Mouse (Mus musculus) heart, embryonic 10.5 days (tissue): Measurements from ENCODE around the gene Ppp2r3d. TPM values are rescaled to one million over a fixed set of nuclear protein-coding genes. Genes with fewer than 3 reads are reported as not detected.

ENCODE experiments used
- polyA plus RNA-seq: library from polyadenylated mRNA; unstranded; fragments of >200 nt; fragmentation: Nextera tagmentation; extraction: Ambion mirVana; gene quantifications from 2 replicates; pipeline ENCODE4 v1.2.1, GENCODE M21; 2016

Gene Ppp2r3d
- polyA plus RNA-seq, 1 experiment from 2014 or later, result 125 TPM

Other genes with a start within 250 kb of the Ppp2r3d start
- gene 2010315B03Rik, start 164.2 kb downstream of the Ppp2r3d start, polyA plus RNA-seq, result 6.8 and 8.7 TPM in 2 replicates
- gene Gm21836, start 16.9 kb upstream of the Ppp2r3d start, polyA plus RNA-seq, result not detected in 2 replicates